Mouse (Mus musculus) stomach, postnatal 0 days (tissue): ENCODE data around the gene Ankrd54. TPM values are rescaled to one million over a fixed set of nuclear protein-coding genes. Genes with fewer than 3 reads are reported as not detected.

Experiments
- ATAC-seq: fragments of 200-750 bp; cut with Nextera tagmentation; 2 replicates; pipeline ENCODE4 v1.8.0; 2017; ENCODE audit not compliant: low FRiP score, low TSS enrichment
- DNase-seq: peaks from one replicate; pipeline ENCODE4 v3.0.0-alpha.2; 2016; ENCODE audit warnings: low spot score
- H3K27ac ChIP-seq: fragments of 300-500 bp; sonication (generic); replicated peaks from 2 replicates; pipeline ENCODE4 v1.5.1; 2014; ENCODE audit warnings: mild to moderate bottlenecking, control low read depth
- H3K27me3 ChIP-seq: fragments of 300-500 bp; sonication (generic); 2 replicates; pipeline ENCODE4 v1.6.1; 2014; ENCODE audit warnings: low read length; ENCODE audit not compliant: control insufficient read depth, insufficient read depth
- H3K36me3 ChIP-seq: fragments of 300-500 bp; sonication (generic); 2 replicates; pipeline ENCODE4 v1.6.1; 2014; ENCODE audit warnings: low read length, mixed read lengths; ENCODE audit not compliant: control insufficient read depth, insufficient read depth
- H3K4me1 ChIP-seq: fragments of 300-500 bp; sonication (generic); replicated peaks from 2 replicates; pipeline ENCODE4 v1.6.1; 2014; ENCODE audit warnings: antibody characterized with exemption; ENCODE audit not compliant: control insufficient read depth, insufficient read depth
- H3K4me2 ChIP-seq: fragments of 300-500 bp; sonication (generic); replicated peaks from 2 replicates; pipeline ENCODE4 v1.6.1; 2014; ENCODE audit warnings: low read depth, mild to moderate bottlenecking, control low read depth, moderate library complexity
- H3K4me3 ChIP-seq: fragments of 300-500 bp; sonication (generic); 2 replicates; pipeline ENCODE4 v1.5.1; 2014; ENCODE audit warnings: low read depth, low read length, control low read depth
- H3K9ac ChIP-seq: fragments of 300-500 bp; sonication (generic); 2 replicates; pipeline ENCODE4 v1.6.1; 2014; ENCODE audit warnings: mild to moderate bottlenecking, low read length, control low read depth, mixed read lengths
- H3K9me3 ChIP-seq: fragments of 300-500 bp; sonication (generic); 2 replicates; pipeline ENCODE4 v1.6.1; 2016; ENCODE audit warnings: low read length; ENCODE audit not compliant: control insufficient read depth
- CTCF ChIP-seq: IDR thresholded peaks from 2 replicates; pipeline ENCODE4 v1.5.1; 2016; ENCODE audit warnings: antibody characterized with exemption, low read depth, mild to moderate bottlenecking, moderate library complexity
- EP300 ChIP-seq: optimal IDR thresholded peaks from 2 replicates; pipeline ENCODE3; 2016; ENCODE audit warnings: antibody characterized with exemption
- WGBS: fragments of 180-500 bp; shearing (Covaris S2); extraction: QIAGEN DNeasy Blood & Tissue Kit; methylation state at CpG from one replicate; pipeline ENCODE4 v1.1.7; 2014; 5-methylcytosine and 5-hydroxymethylcytosine counted together
- polyA plus RNA-seq: library from polyadenylated mRNA; unstranded; fragments of >200 nt; fragmentation: Nextera tagmentation; extraction: Ambion mirVana; gene quantifications from 2 replicates; pipeline ENCODE4 v1.2.1, GENCODE M21; 2015

Ankrd54 gene
- polyA plus RNA-seq, 1 experiment from 2014 or later = 27.1 TPM

DNA sequence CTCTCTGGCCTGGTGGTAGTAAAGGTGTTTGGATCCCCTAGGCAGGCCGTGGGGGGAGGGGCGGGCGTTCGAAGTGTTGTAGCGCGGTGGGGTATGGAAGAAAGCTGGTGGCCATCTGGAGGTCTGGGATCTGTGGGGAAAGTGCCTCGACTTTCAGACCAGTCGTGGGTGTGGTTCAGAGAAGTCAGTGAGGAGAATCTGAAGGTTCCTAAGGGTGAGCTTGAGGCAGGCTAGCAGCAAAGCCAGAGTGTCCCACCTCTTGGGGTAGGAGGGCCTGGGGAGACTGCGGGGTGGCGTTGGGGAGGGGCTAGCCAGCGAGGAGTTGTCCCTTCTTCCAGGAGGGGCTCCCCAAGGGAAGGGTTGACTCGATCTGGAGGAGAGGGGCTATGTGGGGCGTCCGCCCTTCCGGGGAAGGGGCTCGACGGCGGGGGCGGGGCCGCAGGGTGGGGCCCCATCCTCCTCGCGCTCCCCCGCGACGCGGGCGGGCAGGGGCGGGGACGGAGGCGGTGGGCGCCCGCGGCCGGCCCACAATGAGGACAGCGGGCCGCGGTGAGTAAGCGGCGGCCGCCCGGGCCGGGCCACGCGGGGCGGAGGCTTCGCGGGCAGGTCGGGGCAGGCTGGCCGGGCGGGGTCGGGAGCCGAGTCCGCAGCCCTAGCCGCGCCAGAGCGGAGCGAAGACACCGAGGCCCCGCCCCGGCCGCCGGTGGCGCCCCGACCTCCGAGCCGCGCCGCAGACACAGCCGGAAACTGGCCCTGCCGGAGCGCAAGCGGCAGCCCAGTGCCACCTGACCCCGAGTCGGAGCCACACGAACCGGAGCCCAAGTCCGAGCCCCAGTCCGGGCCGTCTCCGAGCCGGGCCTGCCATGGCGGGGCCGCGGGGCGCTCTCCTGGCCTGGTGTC lies 46.0 kb upstream of the Ankrd54 start, which contains the start of gene Micall1:
Gene Micall1, plus strand, starts transcription at position 478 of the 900 bp plus-strand sequence.
- H3K9ac ChIP-seq = peak within 1 kb of the TSS; percentile 94
- peak within 1 kb of the TSS; percentile 98 for H3K27ac ChIP-seq
- H3K9me3 ChIP-seq = no peaks in the 10 kb centered on the region
- peak; percentile 82 for DNase-seq
- under 1% methylated on average over 47 of the region's 85 CpGs for whole genome bisulfite sequencing
- peak; percentile 89 for ATAC-seq
- H3K4me1 ChIP-seq = peaks cover 5% of the 10 kb centered on the region
- peak within 1 kb of the TSS; percentile 91 for H3K4me2 ChIP-seq
- no peak for TF ChIP-seq CTCF
- TF ChIP-seq EP300 = no peak
- H3K4me3 ChIP-seq = peak within 1 kb of the TSS; percentile 87
- H3K36me3 ChIP-seq = peaks cover 3% of the 10 kb centered on the region; the same call in 1 of the 2 replicates
- no peaks in the 10 kb centered on the region for H3K27me3 ChIP-seq

DNA sequence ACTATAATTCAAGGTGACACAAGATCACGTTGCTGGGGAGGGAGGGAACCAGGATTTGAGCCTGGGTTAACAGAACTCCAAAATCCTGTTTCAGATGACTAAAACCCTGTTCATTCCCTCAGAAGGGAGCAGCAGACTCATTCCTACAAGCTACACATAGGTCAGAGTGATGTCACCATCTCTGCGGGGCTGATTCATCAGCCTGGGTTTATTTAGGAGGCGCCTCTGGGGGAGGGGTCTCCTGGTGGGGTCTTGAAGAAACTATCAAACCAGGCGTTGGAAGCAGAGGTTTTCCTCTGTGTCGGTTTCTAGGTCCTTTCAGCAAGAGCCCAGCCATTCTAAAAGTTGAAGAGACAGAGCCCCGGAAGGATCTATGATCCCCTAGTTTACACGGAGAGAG lies 45.3 kb upstream of the Ankrd54 start:
- TF ChIP-seq EP300 (no peak), CTCF (no peak)
- Histone ChIP-seq H3K36me3 (peaks cover 3% of the 10 kb centered on the region; the same call in 1 of the 2 replicates), H3K27ac (peak overlapping the region; percentile 98), H3K9ac (peak overlapping the region; percentile 94), H3K4me1 (peaks cover 5% of the 10 kb centered on the region), H3K4me3 (peak overlapping the region; percentile 87), H3K9me3 (no peaks in the 10 kb centered on the region), H3K4me2 (peak overlapping the region; percentile 91), H3K27me3 (no peaks in the 10 kb centered on the region)
- ATAC-seq (peak; percentile 42; the same call in 1 of the 2 replicates), DNase-seq (peak; percentile 49)
- 10% methylated on average over 7 of the region's 7 CpGs for WGBS

DNA sequence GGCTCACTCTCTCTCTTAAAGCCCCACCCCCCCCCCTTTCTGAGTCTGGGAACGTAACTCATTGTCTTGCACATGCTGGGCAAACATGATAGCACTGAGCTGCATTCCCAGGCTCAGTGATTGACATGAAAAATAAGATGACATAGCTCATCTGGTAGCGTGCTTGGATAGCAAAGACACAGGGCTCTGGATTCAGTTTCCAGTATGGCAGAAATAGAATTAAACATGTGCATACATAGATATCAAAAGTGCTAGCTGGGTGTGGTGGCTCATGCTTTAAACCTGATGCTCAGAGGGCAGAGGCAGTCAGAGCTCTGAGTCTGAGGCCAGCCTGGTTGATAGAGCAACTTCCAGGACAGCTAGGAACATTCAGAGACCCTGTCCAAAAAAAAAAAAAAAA lies 43.1 kb upstream of the Ankrd54 start:
- no peak overlapping the region for H3K9ac ChIP-seq
- DNase-seq = no peak
- no peaks in the 10 kb centered on the region for H3K36me3 ChIP-seq
- H3K4me2 ChIP-seq = no peak overlapping the region
- WGBS = 54% methylated on average over 2 of the region's 2 CpGs
- H3K27me3 ChIP-seq = no peaks in the 10 kb centered on the region
- TF ChIP-seq CTCF = no peak
- no peak for TF ChIP-seq EP300
- peaks cover 4% of the 10 kb centered on the region; the same call in 1 of the 2 replicates for H3K4me1 ChIP-seq
- H3K27ac ChIP-seq = no peak overlapping the region
- no peak overlapping the region for H3K4me3 ChIP-seq
- H3K9me3 ChIP-seq = no peaks in the 10 kb centered on the region
- ATAC-seq = no peak

DNA sequence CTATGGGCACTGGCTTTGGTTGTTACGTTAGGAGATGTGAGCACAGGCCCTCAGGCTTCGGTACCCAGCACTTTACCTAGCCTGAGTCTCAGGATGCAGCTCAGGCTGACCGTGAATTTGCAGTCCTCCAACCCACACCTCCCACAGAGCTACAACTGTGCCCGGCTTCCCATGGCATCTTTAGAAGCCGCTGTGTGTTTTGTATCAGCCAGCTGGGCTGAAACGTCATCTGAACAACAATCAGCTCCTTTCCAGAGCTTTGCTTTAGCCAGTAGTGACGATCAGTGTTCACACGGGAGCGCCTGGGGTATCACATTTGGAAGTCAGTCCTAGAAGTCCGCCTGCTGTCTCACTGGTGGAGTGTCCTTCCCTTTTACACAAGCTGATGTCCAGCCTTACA lies 40.6 kb upstream of the Ankrd54 start:
- Histone ChIP-seq H3K36me3 (no peaks in the 10 kb centered on the region), H3K27me3 (no peaks in the 10 kb centered on the region), H3K9ac (no peak overlapping the region), H3K4me1 (peaks cover 10% of the 10 kb centered on the region), H3K9me3 (no peaks in the 10 kb centered on the region), H3K4me3 (no peak overlapping the region), H3K27ac (no peak overlapping the region), H3K4me2 (no peak overlapping the region)
- ATAC-seq = no peak
- TF ChIP-seq CTCF = no peak
- TF ChIP-seq EP300 = no peak
- no peak for DNase-seq
- WGBS = 74% methylated on average over 10 of the region's 10 CpGs

DNA sequence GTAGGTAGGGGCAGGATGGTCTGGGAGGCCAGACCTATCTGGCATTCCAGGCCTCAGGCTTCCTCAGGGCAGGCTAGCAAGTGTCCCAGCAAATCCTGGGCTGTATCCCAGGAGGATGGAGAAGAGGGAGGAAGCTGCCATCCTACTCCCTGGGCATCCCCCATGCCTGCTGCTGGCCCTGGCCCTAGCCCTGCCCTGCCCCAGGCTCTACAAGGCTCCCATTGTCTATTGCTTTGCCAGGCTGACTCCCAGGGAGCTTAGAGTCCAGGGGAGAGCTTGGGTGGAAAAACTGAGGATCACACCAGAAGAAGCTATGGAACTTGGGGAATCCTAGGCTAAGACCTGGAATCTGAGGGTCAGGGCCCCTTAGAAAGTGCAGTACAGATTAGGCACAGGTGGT lies 38.8 kb upstream of the Ankrd54 start:
- H3K4me3 ChIP-seq = no peak overlapping the region
- DNase-seq = no peak
- H3K27ac ChIP-seq = peak overlapping the region; percentile 40; the same call in 1 of the 2 replicates
- H3K36me3 ChIP-seq = no peaks in the 10 kb centered on the region
- 0 out of 2 replicates have a peak overlapping the region, but pooled peaks have one; percentile 13 for H3K9ac ChIP-seq
- H3K9me3 ChIP-seq = no peaks in the 10 kb centered on the region
- H3K4me1 ChIP-seq = peaks cover 16% of the 10 kb centered on the region
- TF ChIP-seq CTCF (no peak), EP300 (no peak)
- no peaks in the 10 kb centered on the region for H3K27me3 ChIP-seq
- no peak overlapping the region for H3K4me2 ChIP-seq
- no peak for ATAC-seq

DNA sequence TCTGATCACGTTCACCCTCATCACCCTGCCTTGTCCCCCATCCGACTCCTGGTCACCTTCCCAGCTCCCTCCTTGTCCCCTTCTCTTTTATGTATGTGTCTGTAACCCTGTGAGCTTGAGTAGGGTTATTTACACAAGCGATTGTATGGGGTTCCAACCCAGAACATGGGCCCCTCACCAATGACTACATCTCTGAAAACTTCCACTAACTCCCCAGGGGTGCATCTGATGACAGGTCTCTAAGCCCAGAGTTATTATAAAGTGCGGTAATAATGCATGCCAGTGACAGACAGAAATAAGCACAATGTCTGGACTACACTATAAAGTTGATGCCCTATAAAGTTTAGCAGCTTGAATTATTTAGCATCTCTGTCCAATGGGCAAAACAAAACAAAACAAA lies 37.7 kb upstream of the Ankrd54 start:
- TF ChIP-seq CTCF (no peak), EP300 (no peak)
- no peaks in the 10 kb centered on the region for H3K36me3 ChIP-seq
- ATAC-seq = no peak
- H3K4me2 ChIP-seq = no peak overlapping the region
- DNase-seq = no peak
- H3K9ac ChIP-seq = no peak overlapping the region
- H3K27ac ChIP-seq = no peak overlapping the region; the same call in 1 of the 2 replicates
- H3K4me1 ChIP-seq = peaks cover 19% of the 10 kb centered on the region
- no peak overlapping the region for H3K4me3 ChIP-seq
- no peaks in the 10 kb centered on the region for H3K9me3 ChIP-seq
- WGBS = 63% methylated on average over 4 of the region's 4 CpGs
- H3K27me3 ChIP-seq = no peaks in the 10 kb centered on the region
